In the genomic region with DNA sequence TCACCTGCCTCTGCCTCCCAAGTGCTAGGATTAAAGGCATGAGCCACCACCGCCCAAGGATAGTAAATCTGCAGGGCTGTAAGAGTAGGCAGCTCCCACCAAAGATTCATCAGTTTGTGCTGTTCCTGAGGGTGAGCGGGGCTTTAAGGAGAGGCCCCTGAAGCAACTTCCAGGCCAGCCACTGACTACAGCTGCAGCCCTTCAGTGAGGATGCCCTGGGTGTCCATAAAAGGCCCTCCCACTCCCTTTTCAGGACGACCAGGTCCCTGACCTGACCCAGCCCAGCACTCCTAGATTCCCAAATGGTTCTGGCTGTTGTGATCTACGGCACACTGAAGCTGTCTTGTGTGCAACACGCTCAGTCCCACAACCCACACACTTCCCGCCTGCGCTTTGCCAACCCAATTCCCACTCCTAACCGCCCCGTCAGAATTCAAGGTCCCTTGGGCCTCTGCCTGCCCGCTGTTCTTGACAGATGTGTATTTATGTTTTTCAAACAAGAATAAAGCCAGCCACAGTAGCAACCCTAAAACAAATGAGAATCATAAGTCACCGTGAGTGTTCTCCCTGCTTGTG, we compare ENCODE assay signal across 14 mouse cellular contexts.
DNase-seq lines count a peak whose midpoint lies in the region; ATAC-seq and TF ChIP-seq lines count a peak whose summit lies in the region.
"Had no signal": no experiment of that assay in that cellular context is flagged by ENCODE, and none has a peak within 500 bp of the region (broad histone marks: within the 10 kb centered on the region; RNA-seq: fewer than 3 reads in every experiment).

No protein-coding gene starts in this region.

- no peaks in the 10 kb centered on the region for H3K36me3 ChIP-seq in kidney, embryonic 14.5 days (ENCODE audit: control insufficient read depth, insufficient read depth, low read length)
- no peaks in the 10 kb centered on the region for H3K36me3 ChIP-seq in stomach, embryonic 14.5 days (ENCODE audit: control insufficient read depth, insufficient read depth, low read length)
- H3K36me3 ChIP-seq in stomach, postnatal 0 days (ENCODE audit: control insufficient read depth, insufficient read depth, low read length), result no peaks in the 10 kb centered on the region
- H3K36me3 ChIP-seq in embryonic facial prominence, embryonic 13.5 days, result no peaks in the 10 kb centered on the region
- H3K36me3 ChIP-seq in neural tube, embryonic 15.5 days, result no peaks in the 10 kb centered on the region
- H3K36me3 ChIP-seq: heart, embryonic 13.5 days; hindbrain, embryonic 10.5 days; lung, embryonic 15.5 days had no signal

- peak; percentile 54 for ATAC-seq in kidney, embryonic 14.5 days (ENCODE audit: low FRiP score, low TSS enrichment)
- no peak for ATAC-seq in stomach, embryonic 14.5 days (ENCODE audit: insufficient number of reproducible peaks, insufficient read depth, low FRiP score, low read depth)
- ATAC-seq in stomach, postnatal 0 days (ENCODE audit: low FRiP score, low TSS enrichment), result no peak
- ATAC-seq in embryonic facial prominence, embryonic 13.5 days (ENCODE audit: insufficient number of reproducible peaks, insufficient read depth, low FRiP score, low TSS enrichment, low read depth), result no peak
- peak; percentile 51; the same call in 1 of the 2 replicates for ATAC-seq in neural tube, embryonic 15.5 days (ENCODE audit: low FRiP score)

- WGBS in kidney, embryonic 14.5 days, result 19% methylated on average over 11 of the region's 11 CpGs
- WGBS in stomach, embryonic 14.5 days, result 53% methylated on average over 11 of the region's 11 CpGs
- WGBS in stomach, postnatal 0 days, result 58% methylated on average over 11 of the region's 11 CpGs
- WGBS in embryonic facial prominence, embryonic 13.5 days, result 64% methylated on average over 11 of the region's 11 CpGs
- 34% methylated on average over 11 of the region's 11 CpGs for WGBS in neural tube, embryonic 15.5 days

- no peak for TF ChIP-seq EP300 in stomach, postnatal 0 days (optimal IDR thresholded peaks at IDR 0.05)

- no peak overlapping the region for H3K9ac ChIP-seq in kidney, embryonic 14.5 days (ENCODE audit: low read depth, low read length)
- no peak overlapping the region for H3K9ac ChIP-seq in stomach, embryonic 14.5 days (replicated peaks; ENCODE audit: low read depth, low read length)
- H3K9ac ChIP-seq in stomach, postnatal 0 days (ENCODE audit: low read length), result no peak overlapping the region
- H3K9ac ChIP-seq in embryonic facial prominence, embryonic 13.5 days, result no peak overlapping the region
- H3K9ac ChIP-seq in neural tube, embryonic 15.5 days (replicated peaks), result no peak overlapping the region
- H3K9ac ChIP-seq: heart, embryonic 13.5 days; lung, embryonic 15.5 days had no signal

- H3K4me1 ChIP-seq in kidney, embryonic 14.5 days (ENCODE audit: control insufficient read depth, insufficient read depth, low read length), result peaks cover 7% of the 10 kb centered on the region
- peaks cover 12% of the 10 kb centered on the region; the same call in 1 of the 2 replicates for H3K4me1 ChIP-seq in stomach, embryonic 14.5 days (ENCODE audit: control insufficient read depth, insufficient read depth, low read length)
- H3K4me1 ChIP-seq in stomach, postnatal 0 days (replicated peaks; ENCODE audit: control insufficient read depth, insufficient read depth), result no peaks in the 10 kb centered on the region
- H3K4me1 ChIP-seq in embryonic facial prominence, embryonic 13.5 days, result peaks cover 15% of the 10 kb centered on the region
- peaks cover 26% of the 10 kb centered on the region for H3K4me1 ChIP-seq in neural tube, embryonic 15.5 days
- H3K4me1 ChIP-seq: heart, embryonic 13.5 days had no signal

- H3K27me3 ChIP-seq in kidney, embryonic 14.5 days (ENCODE audit: control insufficient read depth, insufficient read depth, low read length), result no peaks in the 10 kb centered on the region
- H3K27me3 ChIP-seq in stomach, embryonic 14.5 days (ENCODE audit: control insufficient read depth, insufficient read depth, low read length), result no peaks in the 10 kb centered on the region
- no peaks in the 10 kb centered on the region for H3K27me3 ChIP-seq in stomach, postnatal 0 days (ENCODE audit: control insufficient read depth, insufficient read depth, low read length)
- no peaks in the 10 kb centered on the region for H3K27me3 ChIP-seq in embryonic facial prominence, embryonic 13.5 days
- no peaks in the 10 kb centered on the region for H3K27me3 ChIP-seq in neural tube, embryonic 15.5 days (replicated peaks)
- H3K27me3 ChIP-seq: heart, embryonic 13.5 days; lung, embryonic 15.5 days had no signal

- no peak for DNase-seq in kidney, postnatal 36 days
- no peak for DNase-seq in stomach, postnatal 0 days (ENCODE audit: low spot score)
- no peak for DNase-seq in cerebellum, adult 8-10 months
- no peak for DNase-seq in yolk sac, embryonic 10.5 days (ENCODE audit: low spot score)
- DNase-seq: cerebellum, adult 9-11 months; spleen, adult 18-20 months; thymus, postnatal 36 days had no signal

- TF ChIP-seq CTCF in stomach, postnatal 0 days (IDR thresholded peaks at IDR 0.05; ENCODE audit: low read depth), result no peak

- peaks cover 9% of the 10 kb centered on the region for H3K9me3 ChIP-seq in kidney, embryonic 14.5 days (ENCODE audit: control insufficient read depth, low read length)
- H3K9me3 ChIP-seq in stomach, embryonic 14.5 days (ENCODE audit: control insufficient read depth, low read depth, low read length), result 0 out of 2 replicates have a peak, but pooled peaks cover 2% of the 10 kb centered on the region
- H3K9me3 ChIP-seq in stomach, postnatal 0 days (ENCODE audit: control insufficient read depth, low read length), result no peaks in the 10 kb centered on the region
- H3K9me3 ChIP-seq in embryonic facial prominence, embryonic 13.5 days, result peaks cover 3% of the 10 kb centered on the region; the same call in 1 of the 2 replicates
- no peaks in the 10 kb centered on the region for H3K9me3 ChIP-seq in neural tube, embryonic 15.5 days (replicated peaks)
- H3K9me3 ChIP-seq: lung, embryonic 15.5 days had no signal

- no peak overlapping the region for H3K4me3 ChIP-seq in kidney, embryonic 14.5 days (ENCODE audit: low read length)
- H3K4me3 ChIP-seq in stomach, embryonic 14.5 days (ENCODE audit: low read depth, low read length), result no peak overlapping the region
- no peak overlapping the region for H3K4me3 ChIP-seq in stomach, postnatal 0 days (ENCODE audit: low read depth, low read length)
- H3K4me3 ChIP-seq in embryonic facial prominence, embryonic 13.5 days, result no peak overlapping the region
- H3K4me3 ChIP-seq in neural tube, embryonic 15.5 days (replicated peaks), result no peak overlapping the region
- H3K4me3 ChIP-seq: heart, embryonic 13.5 days; hindbrain, embryonic 10.5 days; lung, embryonic 15.5 days had no signal

- peak overlapping the region; percentile 73 for H3K27ac ChIP-seq in kidney, embryonic 14.5 days (ENCODE audit: low read depth, low read length)
- H3K27ac ChIP-seq in stomach, embryonic 14.5 days (ENCODE audit: low read length), result peak overlapping the region; percentile 22; the same call in 1 of the 2 replicates
- no peak overlapping the region for H3K27ac ChIP-seq in stomach, postnatal 0 days (replicated peaks)
- peak overlapping the region; percentile 39; the same call in 1 of the 2 replicates for H3K27ac ChIP-seq in embryonic facial prominence, embryonic 13.5 days
- 0 out of 2 replicates have a peak overlapping the region, but pooled peaks have one; percentile 18 for H3K27ac ChIP-seq in neural tube, embryonic 15.5 days (replicated peaks)
- H3K27ac ChIP-seq: heart, embryonic 13.5 days; lung, embryonic 15.5 days had no signal

- H3K4me2 ChIP-seq in kidney, embryonic 14.5 days (replicated peaks; ENCODE audit: low read depth, low read length), result no peak overlapping the region
- H3K4me2 ChIP-seq in stomach, embryonic 14.5 days (replicated peaks; ENCODE audit: low read depth, low read length), result no peak overlapping the region
- H3K4me2 ChIP-seq in stomach, postnatal 0 days (replicated peaks; ENCODE audit: low read depth), result no peak overlapping the region
- H3K4me2 ChIP-seq in embryonic facial prominence, embryonic 13.5 days, result peak overlapping the region; percentile 20; the same call in 1 of the 2 replicates
- no peak overlapping the region for H3K4me2 ChIP-seq in neural tube, embryonic 15.5 days
- H3K4me2 ChIP-seq: heart, embryonic 13.5 days; lung, embryonic 15.5 days had no signal

Comparison
In these comparisons a context has a peak if more than half of its experiments do, and no peak if none do; other contexts are left out.
1. ATAC-seq: peak in kidney, embryonic 14.5 days (single experiment) and neural tube, embryonic 15.5 days (single experiment); none in stomach, embryonic 14.5 days (single experiment), stomach, postnatal 0 days (single experiment) and embryonic facial prominence, embryonic 13.5 days (single experiment).